Mouse (Mus musculus) thymus, adult 2 months (tissue): Measurements from ENCODE around the gene Kcnj11. TPM values are rescaled to one million over a fixed set of nuclear protein-coding genes. Genes with fewer than 3 reads are reported as not detected.

ENCODE experiments used
- DNase-seq: peaks from one replicate; pipeline ENCODE4 v3.0.0; 2021
- H3K27ac ChIP-seq: fragments of 200-500 bp; 2 replicates; pipeline ENCODE4 v1.5.1; 2012; ENCODE audit warnings: low read length, control low read depth; ENCODE audit not compliant: control insufficient read depth, insufficient read depth
- H3K27me3 ChIP-seq: fragments of 200-500 bp; 2 replicates; pipeline ENCODE4 v1.6.1; 2012; ENCODE audit warnings: mild to moderate bottlenecking, low read length, moderate library complexity, mixed read lengths; ENCODE audit not compliant: control insufficient read depth, insufficient read depth
- H3K36me3 ChIP-seq: fragments of 200-500 bp; 2 replicates; pipeline ENCODE4 v1.6.1; 2012; ENCODE audit warnings: mild to moderate bottlenecking, low read length, moderate library complexity; ENCODE audit not compliant: control insufficient read depth, insufficient read depth
- H3K4me1 ChIP-seq: fragments of 200-500 bp; replicated peaks from 2 replicates; pipeline ENCODE4 v1.6.1; 2012; ENCODE audit warnings: low read length; ENCODE audit not compliant: control insufficient read depth, insufficient read depth
- H3K4me3 ChIP-seq: fragments of 200-500 bp; 2 replicates; pipeline ENCODE4 v1.5.1; 2012; ENCODE audit warnings: mild to moderate bottlenecking, low read length, control low read depth, moderate library complexity; ENCODE audit not compliant: control insufficient read depth, insufficient read depth
- CTCF ChIP-seq: fragments of 200-500 bp; IDR thresholded peaks from 2 replicates; pipeline ENCODE4 v1.5.1; 2012; ENCODE audit warnings: mild to moderate bottlenecking, control low read depth, low read length, moderate library complexity, borderline replicate concordance; ENCODE audit not compliant: control insufficient read depth, poor library complexity, insufficient read depth; ENCODE audit errors: extremely low read depth
- POLR2A ChIP-seq: fragments of 200-500 bp; IDR thresholded peaks from 2 replicates; pipeline ENCODE4 v1.6.1; 2012; ENCODE audit warnings: mild to moderate bottlenecking, low read length, control low read depth, moderate library complexity; ENCODE audit not compliant: control insufficient read depth, poor library complexity, insufficient read depth; ENCODE audit errors: extremely low read depth
- WGBS: fragments of 180-500 bp; shearing (Covaris S2); methylation state at CpG from one replicate; pipeline ENCODE4 v1.1.7; 2018; 5-methylcytosine and 5-hydroxymethylcytosine counted together
- polyA plus RNA-seq: library from polyadenylated mRNA; depleted of rRNA; stranded (reverse); fragments of >200 nt; gene quantifications from 2 replicates; pipeline ENCODE4 v1.2.3, GENCODE M21; 2012; rRNA removed

Gene Kcnj11
- polyA plus RNA-seq, 1 experiment: 12.6 TPM

DNA sequence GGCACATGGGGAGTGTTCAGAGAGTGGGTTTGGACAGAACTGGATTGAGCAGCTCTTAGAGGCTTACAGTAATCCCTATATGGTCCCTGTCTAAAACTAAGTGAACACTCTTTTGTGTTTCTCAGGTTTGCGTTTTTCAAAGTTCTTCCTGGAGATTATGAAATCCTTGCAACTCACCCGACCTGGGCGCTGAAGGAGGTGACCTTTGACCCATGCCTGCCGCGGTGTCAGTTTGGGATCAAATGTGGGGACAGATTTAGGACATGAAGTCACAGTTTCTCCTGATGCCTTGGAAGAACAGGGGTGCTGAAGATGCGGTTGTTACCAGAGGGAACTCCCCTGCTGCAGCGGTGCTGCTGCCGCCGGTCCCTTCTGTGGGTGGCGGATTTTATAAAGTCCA lies 56.5 kb downstream of the Kcnj11 start:
- Histone ChIP-seq H3K27me3 (no peaks in the 10 kb centered on the region), H3K4me1 (no peaks in the 10 kb centered on the region), H3K36me3 (peaks cover 41% of the 10 kb centered on the region), H3K27ac (no peak overlapping the region), H3K4me3 (no peak overlapping the region)
- no peak for DNase-seq
- no peak for TF ChIP-seq CTCF
- no peak for TF ChIP-seq POLR2A
- 98% methylated on average over 10 of the region's 10 CpGs for WGBS

Other genes starting within 250 kb of the Kcnj11 start
- 199 and 226 TPM in 2 replicates for gene Kdelr1, start 228.0 kb downstream of the Kcnj11 start, polyA plus RNA-seq
- gene Grin2d, start 222.4 kb downstream of the Kcnj11 start, polyA plus RNA-seq: 1.1 and 1.4 TPM in 2 replicates
- 2.7 and 2.9 TPM in 2 replicates for gene Syngr4, start 204.1 kb downstream of the Kcnj11 start, polyA plus RNA-seq
- gene Tmem143, start 203.8 kb downstream of the Kcnj11 start, polyA plus RNA-seq: 50.6 and 52.5 TPM in 2 replicates
- 361 and 365 TPM in 2 replicates for gene Emp3, start 179.4 kb downstream of the Kcnj11 start, polyA plus RNA-seq
- 3.3 and 3.7 TPM in 2 replicates for gene Ccdc114, start 176.7 kb downstream of the Kcnj11 start, polyA plus RNA-seq
- 0.49 and 0.61 TPM in 2 replicates for gene Abcc6, start 70.5 kb downstream of the Kcnj11 start, polyA plus RNA-seq
- 37.4 and 42.4 TPM in 2 replicates for gene Nomo1, start 67.1 kb downstream of the Kcnj11 start, polyA plus RNA-seq
- gene Abcc8, start 79.3 kb upstream of the Kcnj11 start, polyA plus RNA-seq: 2.6 and 4.1 TPM in 2 replicates
- gene Ush1c, start 137.7 kb upstream of the Kcnj11 start, polyA plus RNA-seq: 0.20 and 0.77 TPM in 2 replicates
- 0.43 TPM in 2 replicates for gene Otog, start 140.2 kb upstream of the Kcnj11 start, polyA plus RNA-seq